Mouse (Mus musculus) megakaryocyte, embryonic 14.5 days (primary cell): Measurements from ENCODE around the gene Dusp13.

Source experiments
- FLI1 ChIP-seq: IDR thresholded peaks from 2 replicates; pipeline ENCODE4 v1.6.1; 2012; ENCODE audit warnings: low read length, inconsistent platforms, mixed read lengths
- GATA1 ChIP-seq: IDR thresholded peaks from 3 replicates; pipeline ENCODE4 v1.6.1; 2012; ENCODE audit warnings: mixed read lengths, low read length, inconsistent platforms, borderline replicate concordance

DNA sequence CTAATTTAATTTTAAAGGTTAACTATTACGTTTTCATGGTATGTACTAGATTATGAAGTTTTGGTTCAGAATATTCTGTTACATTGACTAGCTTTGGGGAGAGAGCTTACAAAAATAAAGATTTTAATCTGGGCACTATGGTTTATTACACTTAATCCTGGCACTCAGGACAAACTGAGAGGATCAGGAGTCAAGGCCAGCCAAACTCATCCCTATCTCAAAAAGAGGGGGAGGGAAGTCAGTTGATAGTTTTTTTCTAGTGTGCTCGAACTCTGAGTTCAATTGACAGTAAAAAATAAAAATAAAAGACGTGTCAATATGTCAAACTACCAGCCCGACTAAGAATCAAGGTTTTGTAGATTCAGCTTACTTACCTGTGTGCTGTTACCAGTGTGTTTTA is 2.4 kb upstream of the Dusp13 start:
- no peak for TF ChIP-seq GATA1
- TF ChIP-seq FLI1 = no peak
